Mouse (Mus musculus): Measurements from ENCODE around the gene Rnf103. TPM values are rescaled to one million over a fixed set of nuclear protein-coding genes. Genes with fewer than 3 reads are reported as not detected.
A peak's percentile ranks its signal among the peaks of the same experiment; 100 is the strongest.

Gene Rnf103
- total and polyA plus RNA-seq, 2 experiments from 2014 or later = 14.9 to 17.3 TPM

DNA sequence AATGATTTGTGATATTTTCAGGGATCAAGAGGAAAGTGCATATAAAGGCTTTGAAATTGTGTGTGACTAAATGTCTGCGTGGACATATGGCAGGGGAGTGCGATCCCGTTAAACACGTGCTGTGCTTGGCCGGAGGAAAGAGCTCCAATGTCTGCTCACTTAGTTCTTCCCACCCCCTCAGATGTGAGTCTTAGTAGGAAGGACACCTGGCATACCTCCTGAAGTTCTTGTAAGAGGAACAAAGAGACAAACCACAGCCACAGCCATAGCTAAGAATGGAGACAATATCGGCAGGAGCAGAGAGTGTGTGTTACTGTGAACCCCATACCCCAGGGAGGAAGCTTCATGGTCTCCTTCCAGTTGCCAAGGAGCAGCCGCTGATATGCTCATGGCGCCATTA lies 36.5 kb downstream of the Rnf103 start:
- ATAC-seq (ENCODE audit: insufficient read depth, low read depth) (no peak), DNase-seq (ENCODE audit: low spot score) (no peak)
- Histone ChIP-seq H3K4me1 (ENCODE audit: control insufficient read depth, insufficient read depth) (no peaks in the 10 kb centered on the region), H3K9ac (replicated peaks; ENCODE audit: low read depth, low read length) (no peak overlapping the region), H3K4me2 (ENCODE audit: low read depth, low read length) (no peak overlapping the region), H3K36me3 (replicated peaks; ENCODE audit: control insufficient read depth, insufficient read depth, low read length) (no peaks in the 10 kb centered on the region), H3K4me3 (ENCODE audit: low read depth, low read length) (no peak overlapping the region), H3K27ac (ENCODE audit: low read depth) (no peak overlapping the region), H3K27me3 (ENCODE audit: control insufficient read depth, insufficient read depth, low read length) (no peaks in the 10 kb centered on the region), H3K9me3 (replicated peaks; ENCODE audit: control insufficient read depth, low read length) (no peaks in the 10 kb centered on the region)
- TF ChIP-seq EP300 (IDR thresholded peaks at IDR 0.05; ENCODE audit: low read depth) (no peak), CTCF (IDR thresholded peaks at IDR 0.05; ENCODE audit: low read depth) (no peak)
- 82% methylated on average over 8 of the region's 8 CpGs for WGBS

DNA sequence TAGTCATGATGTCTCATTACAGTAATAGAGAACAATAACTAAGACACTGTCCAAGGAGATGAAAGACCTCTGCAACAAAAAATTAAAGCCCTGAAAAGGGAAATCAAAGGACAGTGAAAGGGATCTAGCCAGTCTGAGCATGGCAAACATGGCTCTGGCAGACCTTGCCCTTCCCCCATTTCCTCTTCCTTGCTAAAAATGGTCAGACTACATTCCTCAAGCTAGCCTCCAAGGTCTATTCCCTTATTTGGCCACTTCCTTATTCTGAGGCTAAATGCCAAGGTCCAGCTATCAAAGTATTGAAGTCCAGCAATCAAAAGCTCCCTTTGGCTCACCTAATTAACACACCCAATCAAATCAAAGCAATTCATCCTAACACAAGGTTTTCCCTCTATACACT lies 43.6 kb downstream of the Rnf103 start:
- Histone ChIP-seq H3K27me3 (ENCODE audit: control insufficient read depth, insufficient read depth, low read length) (no peaks in the 10 kb centered on the region), H3K9ac (replicated peaks; ENCODE audit: low read depth, low read length) (no peak overlapping the region), H3K9me3 (replicated peaks; ENCODE audit: control insufficient read depth, low read length) (no peaks in the 10 kb centered on the region), H3K4me1 (ENCODE audit: control insufficient read depth, insufficient read depth) (no peaks in the 10 kb centered on the region), H3K36me3 (replicated peaks; ENCODE audit: control insufficient read depth, insufficient read depth, low read length) (no peaks in the 10 kb centered on the region), H3K27ac (ENCODE audit: low read depth) (no peak overlapping the region), H3K4me3 (ENCODE audit: low read depth, low read length) (no peak overlapping the region), H3K4me2 (ENCODE audit: low read depth, low read length) (no peak overlapping the region)
- DNase-seq (ENCODE audit: low spot score) (peak; percentile 53), ATAC-seq (ENCODE audit: insufficient read depth, low read depth) (peak; percentile 51; the same call in 1 of the 2 replicates)
- TF ChIP-seq CTCF (IDR thresholded peaks at IDR 0.05; ENCODE audit: low read depth) (no peak), EP300 (IDR thresholded peaks at IDR 0.05; ENCODE audit: low read depth) (no peak)

DNA sequence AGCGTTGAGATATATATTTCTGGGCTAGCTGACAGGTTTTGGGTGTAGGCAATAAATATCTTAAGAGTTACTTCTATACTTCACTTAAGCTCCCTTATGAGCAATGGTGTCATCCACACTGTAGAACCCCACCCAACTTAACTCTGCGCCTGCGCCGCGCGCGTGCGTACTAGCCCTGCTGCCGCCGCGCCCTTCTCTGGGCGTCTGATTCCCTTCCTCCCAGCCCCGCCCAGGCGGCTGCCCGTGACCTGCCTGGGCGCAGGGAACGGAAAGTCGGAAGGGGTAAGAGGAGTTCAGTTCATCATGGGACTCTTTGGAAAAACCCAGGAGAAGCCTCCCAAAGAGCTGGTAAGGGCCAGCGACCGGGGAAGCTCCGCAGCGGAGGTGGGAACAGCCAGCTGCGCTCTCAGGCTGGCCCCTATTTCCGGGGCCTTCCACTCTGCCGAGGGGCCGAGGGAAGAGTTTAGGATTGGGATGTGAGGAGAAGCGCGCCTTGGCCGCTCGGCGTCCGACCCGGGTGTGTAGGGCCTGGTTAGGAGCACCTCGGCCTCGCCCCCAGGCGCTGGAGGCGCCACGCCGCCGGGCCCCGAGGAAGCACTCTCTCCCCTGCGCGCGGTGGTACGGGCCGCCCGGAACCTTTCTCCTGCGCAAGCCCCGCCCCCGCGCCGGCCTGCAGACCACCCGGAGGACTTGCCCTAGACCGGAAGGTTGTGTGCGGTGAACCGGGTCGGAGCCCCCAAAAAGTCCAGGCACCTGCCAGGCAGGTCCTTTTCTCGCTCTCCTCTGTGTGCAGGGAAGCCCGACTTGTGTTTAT lies 50.2 kb downstream of the Rnf103 start, which contains the start of gene Chmp3:
TSS of gene Chmp3 (plus strand) at position 112 of the 814 bp plus-strand sequence.
- H3K9ac ChIP-seq (replicated peaks; ENCODE audit: low read depth, low read length) = peak within 1 kb of the TSS; percentile 99
- under 1% methylated on average over 59 of the region's 59 CpGs for WGBS
- TF ChIP-seq EP300 (IDR thresholded peaks at IDR 0.05; ENCODE audit: low read depth) = peak; percentile 75; the same call in 1 of the 2 replicates
- TF ChIP-seq CTCF (IDR thresholded peaks at IDR 0.05; ENCODE audit: low read depth) = no peak
- H3K9me3 ChIP-seq (replicated peaks; ENCODE audit: control insufficient read depth, low read length) = no peaks in the 10 kb centered on the region
- no peaks in the 10 kb centered on the region for H3K36me3 ChIP-seq (replicated peaks; ENCODE audit: control insufficient read depth, insufficient read depth, low read length)
- no peaks in the 10 kb centered on the region for H3K27me3 ChIP-seq (ENCODE audit: control insufficient read depth, insufficient read depth, low read length)
- peaks cover 10% of the 10 kb centered on the region for H3K4me1 ChIP-seq (ENCODE audit: control insufficient read depth, insufficient read depth)
- ATAC-seq (ENCODE audit: insufficient read depth, low read depth) (peak; percentile 98), DNase-seq (ENCODE audit: low spot score) (peak; percentile 91)
- peak within 1 kb of the TSS; percentile 99 for H3K4me3 ChIP-seq (ENCODE audit: low read depth, low read length)
- H3K4me2 ChIP-seq (ENCODE audit: low read depth, low read length) = peak within 1 kb of the TSS; percentile 78
- H3K27ac ChIP-seq (ENCODE audit: low read depth) = peak within 1 kb of the TSS; percentile 100

DNA sequence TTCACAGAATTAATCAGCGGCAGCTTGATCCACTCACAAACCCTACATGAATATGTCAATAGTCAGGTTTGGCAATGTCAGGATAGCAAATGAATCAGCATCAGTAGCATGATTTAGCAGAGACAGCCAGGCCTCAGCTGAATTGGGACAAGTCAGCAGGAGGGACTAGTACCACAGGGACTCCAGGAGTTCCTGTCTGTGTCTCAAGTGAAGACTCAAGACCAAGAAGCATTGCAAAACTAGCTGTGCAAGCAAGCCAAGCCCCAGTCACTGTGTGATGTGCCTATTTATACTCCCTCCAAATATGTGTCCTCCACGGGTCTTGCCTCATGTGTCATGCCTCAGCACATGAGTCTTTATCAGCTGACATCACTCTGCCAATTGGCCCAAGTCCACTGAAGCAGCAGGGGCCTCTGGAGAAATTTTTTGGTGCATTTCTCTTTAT lies 61.8 kb downstream of the Rnf103 start:
- Histone ChIP-seq H3K9me3 (replicated peaks; ENCODE audit: control insufficient read depth, low read length) (no peaks in the 10 kb centered on the region), H3K9ac (replicated peaks; ENCODE audit: low read depth, low read length) (no peak overlapping the region), H3K27me3 (ENCODE audit: control insufficient read depth, insufficient read depth, low read length) (no peaks in the 10 kb centered on the region), H3K27ac (ENCODE audit: low read depth) (peak overlapping the region; percentile 73), H3K4me2 (ENCODE audit: low read depth, low read length) (no peak overlapping the region), H3K4me1 (ENCODE audit: control insufficient read depth, insufficient read depth) (peaks cover 6% of the 10 kb centered on the region; the same call in 1 of the 2 replicates), H3K4me3 (ENCODE audit: low read depth, low read length) (no peak overlapping the region), H3K36me3 (replicated peaks; ENCODE audit: control insufficient read depth, insufficient read depth, low read length) (peaks cover 8% of the 10 kb centered on the region; the same call in 1 of the 2 replicates)
- DNase-seq (ENCODE audit: low spot score) = peak; percentile 66
- WGBS = 53% methylated on average over 2 of the region's 2 CpGs
- TF ChIP-seq CTCF (IDR thresholded peaks at IDR 0.05; ENCODE audit: low read depth) = no peak
- no peak for TF ChIP-seq EP300 (IDR thresholded peaks at IDR 0.05; ENCODE audit: low read depth)
- peak; percentile 81 for ATAC-seq (ENCODE audit: insufficient read depth, low read depth)

DNA sequence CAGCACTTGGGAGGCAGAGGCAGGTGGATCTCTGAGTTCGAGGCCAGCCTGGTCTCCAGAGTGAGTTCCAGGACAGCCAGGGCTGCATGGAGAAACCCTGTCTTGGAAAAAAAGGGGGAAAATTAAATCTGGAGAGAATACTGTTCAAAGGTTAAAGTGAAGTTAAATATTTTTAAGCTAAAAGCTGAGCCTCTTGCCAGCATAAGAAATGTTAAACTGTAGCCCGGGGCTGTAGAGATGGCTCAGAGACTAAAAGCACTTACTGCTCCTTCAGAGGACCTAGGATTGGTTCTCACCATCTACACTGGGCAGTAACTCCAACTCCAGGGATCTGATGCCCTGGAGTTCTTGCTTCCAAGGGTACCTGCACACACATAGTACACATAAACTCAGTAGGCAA lies 63.1 kb downstream of the Rnf103 start:
- Histone ChIP-seq H3K4me3 (ENCODE audit: low read depth, low read length) (no peak overlapping the region), H3K27ac (ENCODE audit: low read depth) (no peak overlapping the region), H3K4me1 (ENCODE audit: control insufficient read depth, insufficient read depth) (peaks cover 6% of the 10 kb centered on the region; the same call in 1 of the 2 replicates), H3K9me3 (replicated peaks; ENCODE audit: control insufficient read depth, low read length) (no peaks in the 10 kb centered on the region), H3K4me2 (ENCODE audit: low read depth, low read length) (no peak overlapping the region), H3K9ac (replicated peaks; ENCODE audit: low read depth, low read length) (no peak overlapping the region), H3K27me3 (ENCODE audit: control insufficient read depth, insufficient read depth, low read length) (no peaks in the 10 kb centered on the region), H3K36me3 (replicated peaks; ENCODE audit: control insufficient read depth, insufficient read depth, low read length) (peaks cover 14% of the 10 kb centered on the region)
- WGBS = 90% methylated on average over 2 of the region's 2 CpGs
- no peak for TF ChIP-seq EP300 (IDR thresholded peaks at IDR 0.05; ENCODE audit: low read depth)
- no peak for TF ChIP-seq CTCF (IDR thresholded peaks at IDR 0.05; ENCODE audit: low read depth)
- ATAC-seq (ENCODE audit: insufficient read depth, low read depth) = no peak
- no peak for DNase-seq (ENCODE audit: low spot score)

Other genes with a start within 250 kb of the Rnf103 start
- gene Krcc1, start 222.2 kb upstream of the Rnf103 start, total RNA-seq (2014; rRNA removed; ENCODE audit: low replicate concordance) = 47.8 and 51.7 TPM in 2 replicates
- 82.5 and 83.7 TPM in 2 replicates for gene Krcc1, start 222.2 kb upstream of the Rnf103 start, polyA plus RNA-seq (2015; fragmentation: Nextera tagmentation; extraction: Ambion mirVana)
- gene Smyd1, start 171.7 kb upstream of the Rnf103 start, total RNA-seq (2014; rRNA removed; ENCODE audit: low replicate concordance) = 287 and 316 TPM in 2 replicates
- gene Smyd1, start 171.7 kb upstream of the Rnf103 start, polyA plus RNA-seq (2015; fragmentation: Nextera tagmentation; extraction: Ambion mirVana) = 106 and 109 TPM in 2 replicates
- 0.08 TPM in 1 of 2 replicates, not detected in the other for gene Cd8b1, start 171.1 kb upstream of the Rnf103 start, total RNA-seq (2014; rRNA removed; ENCODE audit: low replicate concordance)
- 0.12 and 0.18 TPM in 2 replicates for gene Cd8b1, start 171.1 kb upstream of the Rnf103 start, polyA plus RNA-seq (2015; fragmentation: Nextera tagmentation; extraction: Ambion mirVana)
- gene Cd8a, start 120.5 kb upstream of the Rnf103 start, total RNA-seq (2014; rRNA removed; ENCODE audit: low replicate concordance) = 5.4 TPM in 1 of 2 replicates, not detected in the other
- 0.04 TPM in 1 of 2 replicates, not detected in the other for gene Cd8a, start 120.5 kb upstream of the Rnf103 start, polyA plus RNA-seq (2015; fragmentation: Nextera tagmentation; extraction: Ambion mirVana)
- 35.2 and 50.2 TPM in 2 replicates for gene Rmnd5a, start 53.3 kb upstream of the Rnf103 start, total RNA-seq (2014; rRNA removed; ENCODE audit: low replicate concordance)
- gene Rmnd5a, start 53.3 kb upstream of the Rnf103 start, polyA plus RNA-seq (2015; fragmentation: Nextera tagmentation; extraction: Ambion mirVana) = 6.9 and 7.0 TPM in 2 replicates
- gene Chmp3, start 49.9 kb downstream of the Rnf103 start, total RNA-seq (2014; rRNA removed; ENCODE audit: low replicate concordance) = 46.1 and 51.7 TPM in 2 replicates
- 62.5 and 63.3 TPM in 2 replicates for gene Chmp3, start 49.9 kb downstream of the Rnf103 start, polyA plus RNA-seq (2015; fragmentation: Nextera tagmentation; extraction: Ambion mirVana)
- gene Kdm3a, start 139.1 kb downstream of the Rnf103 start, total RNA-seq (2014; rRNA removed; ENCODE audit: low replicate concordance) = 35.3 and 50.9 TPM in 2 replicates
- 15.1 and 16.6 TPM in 2 replicates for gene Kdm3a, start 139.1 kb downstream of the Rnf103 start, polyA plus RNA-seq (2015; fragmentation: Nextera tagmentation; extraction: Ambion mirVana)
- gene Reep1, start 213.7 kb downstream of the Rnf103 start, total RNA-seq (2014; rRNA removed; ENCODE audit: low replicate concordance) = 16.8 and 32.1 TPM in 2 replicates
- gene Reep1, start 213.7 kb downstream of the Rnf103 start, polyA plus RNA-seq (2015; fragmentation: Nextera tagmentation; extraction: Ambion mirVana) = 11.4 and 12.2 TPM in 2 replicates

Data from heart, postnatal 0 days (tissue).